In genomic region chr2:31964191-31964590, GRCm38 (mm10) we compare ENCODE assay signal across 22 mouse cellular contexts. TPM values are rescaled to one million over a fixed set of nuclear protein-coding genes. Genes with fewer than 3 reads are reported as not detected.
DNase-seq lines count a peak whose midpoint lies in the region; ATAC-seq and TF ChIP-seq lines count a peak whose summit lies in the region.
"Had no signal": no experiment of that assay in that cellular context is flagged by ENCODE, and none has a peak within 500 bp of the region (broad histone marks: within the 10 kb centered on the region; RNA-seq: fewer than 3 reads in every experiment).

No protein-coding gene starts in this region.

- H3K4me1 ChIP-seq in forebrain, embryonic 15.5 days = peaks cover 22% of the 10 kb centered on the region
- H3K4me1 ChIP-seq in forebrain, postnatal 0 days (ENCODE audit: insufficient read depth) = no peaks in the 10 kb centered on the region
- H3K4me1 ChIP-seq in kidney, embryonic 15.5 days = peaks cover 45% of the 10 kb centered on the region
- H3K4me1 ChIP-seq in neural tube, embryonic 15.5 days = peaks cover 27% of the 10 kb centered on the region
- H3K4me1 ChIP-seq: embryonic facial prominence, embryonic 13.5 days; limb, embryonic 10.5 days had no signal

- 89% methylated on average over 3 of the region's 3 CpGs for WGBS in forebrain, embryonic 15.5 days
- WGBS in forebrain, postnatal 0 days = 86% methylated on average over 3 of the region's 3 CpGs
- whole genome bisulfite sequencing in kidney, embryonic 15.5 days = 52% methylated on average over 3 of the region's 3 CpGs
- 81% methylated on average over 3 of the region's 3 CpGs for WGBS in neural tube, embryonic 15.5 days

- no peak overlapping the region for H3K4me3 ChIP-seq in forebrain, embryonic 15.5 days
- no peak overlapping the region for H3K4me3 ChIP-seq in forebrain, postnatal 0 days (ENCODE audit: low read depth, low read length)
- no peak overlapping the region for H3K4me3 ChIP-seq in kidney, embryonic 15.5 days (replicated peaks)
- no peak overlapping the region for H3K4me3 ChIP-seq in neural tube, embryonic 15.5 days (replicated peaks)
- H3K4me3 ChIP-seq: embryonic facial prominence, embryonic 13.5 days; heart, embryonic 13.5 days; limb, embryonic 10.5 days; limb, embryonic 15.5 days; liver, embryonic 13.5 days had no signal

- no peak for ATAC-seq in forebrain, embryonic 15.5 days (replicated peaks)
- no peak for ATAC-seq in forebrain, postnatal 0 days
- no peak for ATAC-seq in kidney, embryonic 15.5 days (replicated peaks; ENCODE audit: low FRiP score)
- no peak for ATAC-seq in neural tube, embryonic 15.5 days (ENCODE audit: low FRiP score)
- ATAC-seq: CD4-positive, CD25-positive, alpha-beta regulatory T cell, adult 4 months had no signal

- no peak overlapping the region for H3K4me2 ChIP-seq in forebrain, embryonic 15.5 days (replicated peaks)
- H3K4me2 ChIP-seq in forebrain, postnatal 0 days (ENCODE audit: low read depth) = no peak overlapping the region
- no peak overlapping the region for H3K4me2 ChIP-seq in kidney, embryonic 15.5 days
- no peak overlapping the region for H3K4me2 ChIP-seq in neural tube, embryonic 15.5 days
- H3K4me2 ChIP-seq: embryonic facial prominence, embryonic 13.5 days; heart, embryonic 13.5 days; limb, embryonic 15.5 days; liver, embryonic 13.5 days had no signal

- no peaks in the 10 kb centered on the region for H3K27me3 ChIP-seq in forebrain, embryonic 15.5 days
- H3K27me3 ChIP-seq in forebrain, postnatal 0 days (ENCODE audit: insufficient read depth, low read length) = no peaks in the 10 kb centered on the region
- no peaks in the 10 kb centered on the region for H3K27me3 ChIP-seq in kidney, embryonic 15.5 days
- H3K27me3 ChIP-seq in neural tube, embryonic 15.5 days (replicated peaks) = no peaks in the 10 kb centered on the region
- H3K27me3 ChIP-seq: embryonic facial prominence, embryonic 13.5 days; heart, embryonic 13.5 days; limb, embryonic 15.5 days; liver, embryonic 13.5 days had no signal

- no peaks in the 10 kb centered on the region for H3K9me3 ChIP-seq in forebrain, embryonic 15.5 days
- no peaks in the 10 kb centered on the region for H3K9me3 ChIP-seq in forebrain, postnatal 0 days (ENCODE audit: low read length)
- H3K9me3 ChIP-seq in kidney, embryonic 15.5 days (replicated peaks) = no peaks in the 10 kb centered on the region
- no peaks in the 10 kb centered on the region for H3K9me3 ChIP-seq in neural tube, embryonic 15.5 days (replicated peaks)
- H3K9me3 ChIP-seq: embryonic facial prominence, embryonic 13.5 days; heart, embryonic 13.5 days; limb, embryonic 10.5 days; limb, embryonic 15.5 days; liver, embryonic 13.5 days had no signal

- H3K36me3 ChIP-seq in forebrain, embryonic 15.5 days = no peaks in the 10 kb centered on the region
- no peaks in the 10 kb centered on the region for H3K36me3 ChIP-seq in forebrain, postnatal 0 days (ENCODE audit: insufficient read depth)
- peaks cover 11% of the 10 kb centered on the region for H3K36me3 ChIP-seq in kidney, embryonic 15.5 days
- H3K36me3 ChIP-seq in neural tube, embryonic 15.5 days = no peaks in the 10 kb centered on the region
- H3K36me3 ChIP-seq: liver, embryonic 13.5 days had no signal

- peak overlapping the region; percentile 47 for H3K27ac ChIP-seq in forebrain, embryonic 15.5 days (replicated peaks)
- H3K27ac ChIP-seq in forebrain, postnatal 0 days (ENCODE audit: low read depth, low read length) = no peak overlapping the region
- H3K27ac ChIP-seq in kidney, embryonic 15.5 days = peak overlapping the region; percentile 78
- H3K27ac ChIP-seq in neural tube, embryonic 15.5 days (replicated peaks) = no peak overlapping the region
- H3K27ac ChIP-seq: heart, embryonic 13.5 days; limb, embryonic 10.5 days; liver, embryonic 13.5 days had no signal

- no peak for DNase-seq in forebrain, postnatal 0 days
- DNase-seq in kidney, postnatal 10 days = no peak
- peak; percentile 27 to 51 for DNase-seq in urinary bladder, adult 18-20 months (ENCODE audit: low spot score in 2 of 2)
- DNase-seq in urinary bladder, adult 2 months (ENCODE audit: low spot score) = no peak
- DNase-seq: adrenal gland, adult 2 months; adrenal gland, postnatal 36 days; gastrocnemius, postnatal 10 days; liver, embryonic 13.5 days; lung, postnatal 14 days; midbrain, embryonic 14.5 days; retina, postnatal 1 day; right cerebral cortex, postnatal 14 days; thymus, postnatal 4 days had no signal

- H3K9ac ChIP-seq in forebrain, embryonic 15.5 days (replicated peaks) = no peak overlapping the region
- H3K9ac ChIP-seq in forebrain, postnatal 0 days = no peak overlapping the region
- no peak overlapping the region for H3K9ac ChIP-seq in kidney, embryonic 15.5 days
- H3K9ac ChIP-seq in neural tube, embryonic 15.5 days (replicated peaks) = no peak overlapping the region
- H3K9ac ChIP-seq: embryonic facial prominence, embryonic 13.5 days; heart, embryonic 13.5 days; limb, embryonic 15.5 days; liver, embryonic 13.5 days had no signal

- TF ChIP-seq CTCF in forebrain, postnatal 0 days (IDR thresholded peaks at IDR 0.05; ENCODE audit: low read depth) = no peak

RNA-seq across cellular contexts. Expression of gene Nup214, which starts 10.0 kb away (rescaled TPM):
- 72.9 and 77.6 TPM in 2 replicates for polyA plus RNA-seq in forebrain, embryonic 15.5 days (2015; fragmentation: Nextera tagmentation; extraction: Ambion mirVana)
- 19.1 and 23.8 TPM in 2 replicates for total RNA-seq in forebrain, postnatal 0 days (2014; rRNA removed)
- 39.7 and 56.0 TPM in 2 replicates for polyA plus RNA-seq in forebrain, postnatal 0 days (2015; fragmentation: Nextera tagmentation; extraction: Ambion mirVana)
- 91.5 and 94.7 TPM in 2 replicates for polyA plus RNA-seq in kidney, embryonic 15.5 days (2015; fragmentation: Nextera tagmentation; extraction: Ambion mirVana)
- polyA plus RNA-seq in urinary bladder, adult 2 months (2012; rRNA removed) = 20.4 and 28.2 TPM in 2 replicates
- polyA plus RNA-seq in neural tube, embryonic 15.5 days (2015; fragmentation: Nextera tagmentation; extraction: Ambion mirVana) = 62.0 and 66.0 TPM in 2 replicates

RNA-seq across cellular contexts. Expression of gene Aif1l, which starts 14.3 kb away (rescaled TPM):
- polyA plus RNA-seq in forebrain, embryonic 15.5 days (2015; fragmentation: Nextera tagmentation; extraction: Ambion mirVana) = 46.8 and 52.2 TPM in 2 replicates
- 21.7 and 34.2 TPM in 2 replicates for total RNA-seq in forebrain, postnatal 0 days (2014; rRNA removed)
- 21.2 TPM in 2 replicates for polyA plus RNA-seq in forebrain, postnatal 0 days (2015; fragmentation: Nextera tagmentation; extraction: Ambion mirVana)
- 75.5 and 76.3 TPM in 2 replicates for polyA plus RNA-seq in kidney, embryonic 15.5 days (2015; fragmentation: Nextera tagmentation; extraction: Ambion mirVana)
- 4.1 and 5.4 TPM in 2 replicates for polyA plus RNA-seq in urinary bladder, adult 2 months (2012; rRNA removed)
- polyA plus RNA-seq in neural tube, embryonic 15.5 days (2015; fragmentation: Nextera tagmentation; extraction: Ambion mirVana) = 16.9 and 19.5 TPM in 2 replicates
- total RNA-seq: monocyte, adult 5-6 weeks had no signal

Comparison
In these comparisons a context has a peak if more than half of its experiments do, and no peak if none do; other contexts are left out.
1. H3K27ac ChIP-seq: peak in forebrain, embryonic 15.5 days (single experiment) and kidney, embryonic 15.5 days (single experiment); none in forebrain, postnatal 0 days (single experiment) and neural tube, embryonic 15.5 days (single experiment).
2. DNase-seq: peak in urinary bladder, adult 18-20 months (2 of 2); none in forebrain, postnatal 0 days (single experiment), kidney, postnatal 10 days (single experiment) and urinary bladder, adult 2 months (single experiment).